Mouse (Mus musculus) T-cell, adult 2 months (primary cell): Measurements from ENCODE around the gene 1700025G04Rik.

Source experiments
- DNase-seq: peaks from one replicate; pipeline ENCODE4 v3.0.0; 2022; ENCODE audit warnings: low spot score

1700025G04Rik gene

DNA sequence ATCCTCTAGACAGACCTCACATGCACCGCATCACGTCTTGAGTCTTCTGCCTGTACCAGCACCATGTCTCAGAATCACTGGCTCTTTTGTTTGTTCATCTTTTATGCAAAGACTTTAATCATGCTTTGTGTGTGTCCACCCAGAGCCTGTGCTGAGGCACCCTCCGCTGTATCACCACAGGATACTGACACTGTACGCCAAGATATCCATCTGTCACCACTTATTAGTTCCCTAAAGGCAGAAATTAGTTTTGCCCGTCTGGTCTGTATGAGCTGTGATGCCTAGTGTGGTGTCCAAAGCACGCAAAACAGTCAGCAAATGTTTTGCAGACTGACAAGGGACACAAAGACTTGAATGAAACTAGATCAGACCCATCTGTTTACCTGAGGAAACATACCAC lies 95.7 kb downstream of the 1700025G04Rik start:
- no peak for DNase-seq

GRCm38 (mm10) chr1:151991505-151991904 lies 98.4 kb downstream of the 1700025G04Rik start:
- no peak for DNase-seq

DNA sequence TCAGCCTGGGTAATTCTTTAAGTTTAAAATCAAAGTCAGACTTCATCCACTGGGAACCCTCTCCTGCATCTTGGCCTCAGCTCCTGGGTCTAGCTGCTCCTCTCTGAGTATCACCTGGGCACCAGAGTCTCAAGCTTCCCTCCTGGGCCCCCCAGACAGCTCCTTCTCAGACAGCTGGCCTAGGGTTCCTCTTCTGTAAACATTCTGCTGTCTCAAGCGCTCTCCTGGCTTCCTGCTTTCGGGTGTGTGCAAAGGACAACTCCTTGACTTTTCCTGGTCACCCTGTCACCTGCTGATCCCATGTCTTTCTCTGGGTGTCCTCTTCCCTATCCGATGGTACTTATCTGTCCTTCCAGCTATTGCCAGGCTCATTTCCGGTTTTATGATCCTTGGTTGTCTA lies 99.3 kb downstream of the 1700025G04Rik start:
- no peak for DNase-seq

DNA sequence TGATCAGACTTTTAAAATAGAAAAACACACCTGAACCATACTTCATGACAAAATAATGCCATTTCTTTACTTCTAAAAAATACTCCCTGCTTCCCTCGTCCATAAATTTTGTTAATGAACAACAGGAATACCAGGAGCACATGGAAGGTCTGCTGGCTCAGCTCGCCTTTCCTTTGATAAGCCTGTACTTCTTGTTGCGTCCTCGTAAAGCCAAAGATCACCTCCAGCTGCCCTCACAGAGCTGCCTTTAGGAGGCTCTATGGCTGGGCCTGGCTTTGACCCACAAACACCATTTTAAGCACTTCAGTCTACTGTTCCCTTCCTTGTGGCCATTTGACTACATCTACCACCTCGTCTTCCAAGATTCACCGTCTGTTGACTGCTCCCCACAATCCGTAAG lies 101.2 kb downstream of the 1700025G04Rik start:
- DNase-seq = no peak

- no peak for DNase-seq
These were observed 101.9 kb downstream of the 1700025G04Rik start for GRCm38 (mm10) chr1:151988066-151988465.

DNA sequence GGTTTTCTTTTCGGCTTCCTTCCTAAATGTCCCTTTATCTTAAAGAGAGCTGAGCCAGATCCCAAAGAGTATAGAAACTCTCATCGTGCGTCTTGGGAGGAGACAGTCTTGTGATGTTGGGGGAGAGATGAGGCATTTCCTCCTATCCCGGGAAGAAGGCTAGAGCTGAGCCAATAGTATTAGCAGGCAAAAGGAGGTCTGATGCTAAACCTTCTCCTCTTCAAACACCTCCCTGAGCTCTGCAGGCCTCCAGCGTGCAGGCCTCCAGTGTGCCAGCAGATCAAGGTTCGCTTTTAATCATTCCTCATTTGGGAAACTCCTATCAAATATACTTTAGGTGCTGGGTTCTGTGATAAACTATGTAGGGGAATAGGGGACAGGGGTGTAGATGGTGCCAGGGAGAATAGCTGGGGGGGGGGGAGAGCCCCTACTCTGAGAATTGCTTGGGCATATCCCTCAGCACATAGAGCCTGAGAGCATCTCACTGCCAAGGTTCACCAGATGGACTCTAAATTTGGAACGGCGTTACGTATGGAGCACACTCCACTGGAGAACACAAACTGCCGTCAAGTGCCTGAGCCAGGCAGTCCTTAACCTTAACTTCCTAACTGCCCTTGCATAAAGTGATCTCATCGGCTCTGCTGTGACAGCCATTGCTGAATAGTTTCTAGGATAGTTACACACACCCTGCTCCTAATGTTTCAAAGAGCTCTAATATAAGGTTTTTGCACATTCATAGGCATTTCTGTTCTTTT lies 103.7 kb downstream of the 1700025G04Rik start:
- no peak for DNase-seq

DNA sequence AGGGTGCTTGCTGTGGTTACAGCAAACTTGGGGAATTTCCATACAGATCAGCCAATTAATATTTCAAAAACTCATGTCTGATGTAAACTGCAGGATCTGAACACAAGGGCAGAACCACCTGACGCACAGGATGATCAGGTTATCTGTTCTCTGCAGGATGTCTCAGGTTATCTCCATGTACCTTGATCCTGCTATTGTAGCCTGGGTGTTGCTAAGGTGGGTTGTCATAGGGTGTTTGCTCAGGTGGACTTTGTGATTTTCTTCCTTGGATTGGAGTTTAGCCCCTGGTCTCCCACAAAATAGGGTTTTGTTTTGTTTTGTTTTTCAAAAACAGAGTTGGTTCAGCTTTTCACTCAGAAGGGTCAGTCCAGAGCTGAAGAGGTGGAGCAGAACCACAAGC lies 104.9 kb downstream of the 1700025G04Rik start:
- DNase-seq = no peak

DNA sequence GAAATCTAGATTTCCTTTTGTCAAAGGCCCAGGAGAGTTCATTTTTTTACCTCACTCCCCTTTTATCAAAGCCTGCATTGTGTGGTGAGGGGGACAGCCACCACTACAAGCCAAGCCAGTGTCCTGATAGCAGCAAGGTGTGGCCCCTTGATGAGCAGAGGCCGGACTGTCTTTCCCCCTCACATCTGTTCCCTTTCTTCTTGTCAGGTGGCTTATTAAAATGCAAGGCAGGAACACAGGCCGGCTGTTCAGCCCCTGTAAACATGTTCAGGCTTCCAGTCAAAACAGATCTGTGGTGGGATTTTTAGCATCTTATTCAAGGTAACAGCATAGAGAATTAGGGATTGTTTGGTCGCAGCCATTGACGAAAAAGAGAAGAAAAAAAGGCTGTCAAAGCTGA lies 105.9 kb downstream of the 1700025G04Rik start:
- no peak for DNase-seq

DNA sequence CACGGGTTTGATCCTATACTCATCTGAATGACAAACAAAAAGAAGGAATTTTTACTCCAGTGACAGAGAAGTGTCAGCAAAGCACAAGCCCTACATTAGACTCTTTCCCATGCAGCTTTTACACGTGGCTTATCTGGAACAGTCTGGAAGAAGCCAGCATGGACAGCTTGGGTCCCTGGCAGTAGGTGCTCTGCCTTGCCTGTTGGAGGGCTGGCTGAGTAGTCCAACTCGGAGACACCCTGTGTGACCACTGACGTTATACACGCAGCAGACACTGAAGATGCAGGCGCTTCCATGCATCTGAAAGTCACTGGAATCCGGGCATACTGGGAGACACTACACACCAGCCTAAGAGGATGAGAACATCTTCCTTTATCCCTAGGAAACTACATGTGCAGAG lies 109.4 kb downstream of the 1700025G04Rik start:
- DNase-seq = no peak

- no peak for DNase-seq
These were observed 110.0 kb downstream of the 1700025G04Rik start for GRCm38 (mm10) chr1:151979803-151980456.

- no peak for DNase-seq
These were observed 111.2 kb downstream of the 1700025G04Rik start for GRCm38 (mm10) chr1:151978751-151979150.

- no peak for DNase-seq
These were observed 112.3 kb downstream of the 1700025G04Rik start for GRCm38 (mm10) chr1:151977596-151977995.

DNA sequence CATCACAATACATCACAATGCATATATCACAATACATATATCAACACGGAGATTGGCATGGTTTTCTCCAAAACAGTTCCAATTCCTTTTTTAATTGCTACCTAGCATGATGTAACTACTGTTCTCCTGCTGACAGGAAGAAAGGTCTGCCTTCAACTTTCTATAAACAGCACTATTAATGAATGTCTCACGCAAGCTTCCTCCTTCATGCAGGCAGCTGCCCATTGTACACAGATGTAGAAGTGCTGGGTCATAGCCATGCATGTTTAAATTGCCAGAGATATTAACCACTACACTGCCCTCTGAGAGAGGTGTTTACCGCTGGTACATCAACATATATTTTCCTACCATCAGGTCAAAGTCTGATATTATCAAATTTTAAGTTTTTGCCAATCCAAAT lies 113.1 kb downstream of the 1700025G04Rik start:
- DNase-seq = no peak

DNA sequence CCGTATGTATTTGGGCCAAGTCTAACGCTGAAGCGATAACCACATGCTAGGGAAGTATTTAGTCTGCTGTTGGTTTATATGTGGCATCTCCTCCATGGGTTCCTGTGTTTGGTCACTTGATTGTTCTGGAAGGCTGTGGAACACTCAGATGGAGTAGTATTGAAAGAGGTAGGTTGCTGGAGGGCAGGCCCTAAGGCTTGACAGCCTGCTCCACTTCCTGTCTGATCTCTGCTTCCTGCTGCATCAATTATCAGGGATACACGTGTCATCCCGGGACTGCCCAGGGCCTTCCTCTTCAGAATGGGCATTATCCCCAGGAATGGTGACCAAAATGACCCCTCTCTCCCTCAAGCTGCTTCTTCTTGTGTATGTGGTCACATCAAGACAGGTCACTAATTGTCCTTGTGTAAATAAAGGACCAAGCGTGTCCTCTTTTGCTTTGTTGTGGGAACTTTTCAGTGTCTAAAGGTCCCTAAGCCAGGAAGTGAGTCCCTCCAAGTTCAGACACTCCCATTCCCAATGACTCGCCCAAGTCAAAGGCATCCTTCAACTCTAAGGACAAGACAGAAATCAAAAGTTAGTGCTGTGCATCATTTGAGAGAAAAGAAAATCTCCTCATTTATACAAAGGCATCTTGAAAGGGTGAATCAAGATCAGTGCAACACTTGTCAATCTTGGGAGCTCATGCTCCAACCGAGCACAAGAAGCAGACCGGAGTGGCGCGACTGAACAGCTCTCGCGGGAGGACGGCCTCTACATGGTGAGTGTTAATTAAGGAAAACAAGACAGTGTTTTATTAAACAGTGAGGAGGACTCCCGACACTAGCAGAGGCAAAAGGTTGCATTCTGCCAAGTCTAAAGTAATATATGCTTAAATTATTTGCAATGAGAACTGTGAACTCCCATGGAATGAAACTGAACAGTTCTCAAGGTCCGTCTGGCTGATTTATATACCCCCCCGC lies 114.2 kb downstream of the 1700025G04Rik start:
- no peak for DNase-seq

DNA sequence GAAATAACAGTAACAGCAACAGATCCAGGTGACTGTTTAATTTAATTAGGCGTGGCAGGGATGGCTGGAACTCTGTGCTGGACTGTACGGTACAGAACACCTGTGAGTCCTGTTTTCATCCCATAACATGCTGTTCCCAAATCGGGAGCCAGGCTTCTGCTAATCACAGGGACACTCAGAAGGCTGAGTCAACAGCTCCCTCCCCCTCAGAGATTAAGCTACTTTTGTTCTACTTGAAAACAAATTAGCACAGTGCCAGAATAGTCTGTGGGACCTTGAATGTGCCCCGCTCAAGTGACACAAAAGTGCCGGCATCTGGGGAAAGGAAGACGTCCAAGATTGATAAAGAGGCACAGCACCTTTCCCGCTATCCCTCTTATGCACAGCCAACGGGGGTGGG lies 115.0 kb downstream of the 1700025G04Rik start:
- DNase-seq = no peak

DNA sequence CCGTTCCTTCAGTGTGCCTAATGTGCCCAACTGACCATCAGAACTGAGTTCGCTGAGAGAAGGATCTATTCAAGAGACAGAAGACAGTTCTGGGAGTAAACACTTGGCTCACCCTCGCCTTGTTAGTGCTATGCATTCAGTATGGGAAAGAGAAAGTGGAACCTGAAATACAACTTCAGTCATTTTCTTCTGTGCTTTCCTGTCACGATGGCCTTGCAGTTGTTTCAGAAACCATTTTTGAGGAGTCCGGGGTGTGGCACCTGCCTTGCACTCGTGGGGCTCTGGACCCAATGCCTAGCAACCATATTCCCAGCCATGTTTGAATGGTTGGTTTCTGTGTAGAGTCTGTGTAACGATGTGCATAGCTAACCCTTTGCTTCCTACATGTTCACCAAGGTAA lies 115.5 kb downstream of the 1700025G04Rik start:
- no peak for DNase-seq

GRCm38 (mm10) chr1:151973110-151973700 lies 116.7 kb downstream of the 1700025G04Rik start:
- no peak for DNase-seq

GRCm38 (mm10) chr1:151971581-151971980 lies 118.3 kb downstream of the 1700025G04Rik start:
- no peak for DNase-seq

DNA sequence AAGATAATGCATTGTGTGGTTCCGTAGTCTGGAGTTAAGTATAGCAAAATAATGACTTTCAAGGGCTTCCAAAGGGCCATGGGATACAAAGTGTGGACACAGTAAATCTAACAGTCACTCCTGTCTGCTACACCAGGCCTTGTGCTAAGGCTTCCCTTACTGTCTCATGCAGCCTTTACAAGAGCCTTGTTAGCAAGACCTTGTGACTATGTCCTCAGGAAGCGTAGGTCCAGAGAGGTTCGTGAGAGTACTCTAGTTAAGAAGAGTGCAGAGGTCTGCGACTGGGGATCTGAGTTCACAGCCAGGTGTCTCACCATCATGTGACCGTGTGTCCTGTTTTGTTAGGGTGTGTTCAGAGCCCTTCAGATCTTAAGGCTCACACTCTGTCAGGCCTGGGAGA lies 121.8 kb downstream of the 1700025G04Rik start:
- DNase-seq = no peak

DNA sequence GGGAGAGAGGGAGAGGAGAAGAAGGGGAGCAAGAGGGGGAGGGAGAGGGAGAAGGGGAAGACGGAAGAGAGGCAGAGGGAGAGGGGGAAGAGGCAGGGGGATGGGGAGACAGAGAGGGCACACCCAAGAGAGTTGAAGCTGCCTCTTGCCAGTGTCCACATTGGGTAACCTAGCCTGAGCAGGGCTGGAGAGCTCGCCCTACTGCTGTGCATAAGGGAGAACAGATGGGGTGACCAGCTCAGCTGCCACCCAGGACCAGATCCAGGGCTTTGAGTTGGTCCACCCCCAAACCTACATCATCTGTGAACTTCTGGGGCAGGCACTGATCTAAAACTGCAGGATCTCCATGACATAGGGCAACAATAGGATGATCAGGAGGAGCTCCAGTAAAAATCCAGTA lies 125.1 kb downstream of the 1700025G04Rik start:
- no peak for DNase-seq

DNA sequence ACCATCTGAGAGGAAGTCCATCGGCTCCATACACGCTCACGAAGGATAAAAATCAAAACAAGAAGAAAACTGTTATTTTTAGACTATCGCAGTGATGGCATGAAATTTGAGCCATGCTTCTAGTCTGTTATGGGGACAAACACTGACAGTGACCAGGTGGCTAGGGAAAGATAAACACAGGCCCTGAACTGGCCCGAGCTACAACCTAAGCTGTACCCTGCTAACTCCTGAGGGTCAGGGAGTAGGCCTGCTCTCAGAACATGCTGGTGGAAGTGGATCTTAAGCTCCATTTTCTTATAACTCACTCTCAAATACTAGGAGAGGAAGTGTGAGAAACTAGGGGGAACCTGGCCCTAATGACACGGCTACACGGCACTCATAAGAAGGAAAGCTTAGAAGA lies 126.7 kb downstream of the 1700025G04Rik start:
- no peak for DNase-seq

DNA sequence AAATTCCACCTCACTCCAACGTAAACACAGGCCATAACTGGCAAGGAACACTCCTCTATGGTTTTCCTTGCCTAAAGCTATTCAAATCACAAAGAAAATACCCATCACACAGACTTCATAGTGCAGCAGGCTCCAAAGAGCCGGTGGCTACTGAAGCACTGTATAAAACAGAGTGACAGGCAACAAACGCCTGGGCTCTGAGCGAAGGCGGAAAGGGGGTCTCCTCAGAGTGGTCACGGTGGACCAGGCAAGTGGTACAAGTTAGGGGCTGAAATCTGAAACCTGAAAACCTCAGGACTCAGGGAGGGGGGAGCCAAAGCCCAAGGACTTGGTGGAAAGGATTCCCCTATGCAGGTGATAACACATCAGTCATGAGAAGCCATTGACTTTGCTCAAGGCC lies 127.8 kb downstream of the 1700025G04Rik start:
- DNase-seq = no peak
